Mouse (Mus musculus) intestine, postnatal 0 days (tissue): ENCODE measurements around the gene Nup214. TPM values are rescaled to one million over a fixed set of nuclear protein-coding genes. Genes with fewer than 3 reads are reported as not detected.

ENCODE experiments used
- ATAC-seq: fragments of 200-750 bp; cut with Nextera tagmentation; 2 replicates; pipeline ENCODE4 v1.8.0; 2017; ENCODE audit warnings: mild to moderate bottlenecking, moderate TSS enrichment, moderate library complexity
- H3K27ac ChIP-seq: fragments of 300-500 bp; sonication (generic); 2 replicates; pipeline ENCODE4 v1.5.1; 2014; ENCODE audit warnings: mild to moderate bottlenecking, low read depth, low read length, moderate library complexity
- H3K27me3 ChIP-seq: fragments of 300-500 bp; sonication (generic); replicated peaks from 2 replicates; pipeline ENCODE4 v1.6.1; 2014; ENCODE audit warnings: low read length, mixed read lengths; ENCODE audit not compliant: control insufficient read depth, insufficient read depth
- H3K36me3 ChIP-seq: fragments of 300-500 bp; sonication (generic); 2 replicates; pipeline ENCODE4 v1.6.1; 2014; ENCODE audit warnings: mild to moderate bottlenecking, moderate library complexity; ENCODE audit not compliant: control insufficient read depth, insufficient read depth
- H3K4me1 ChIP-seq: fragments of 300-500 bp; sonication (generic); replicated peaks from 2 replicates; pipeline ENCODE4 v1.6.1; 2014; ENCODE audit warnings: antibody characterized with exemption, low read length, mixed read lengths; ENCODE audit not compliant: control insufficient read depth, insufficient read depth
- H3K4me2 ChIP-seq: fragments of 300-500 bp; sonication (generic); replicated peaks from 2 replicates; pipeline ENCODE4 v1.6.1; 2014; ENCODE audit warnings: low read depth, mild to moderate bottlenecking, moderate library complexity
- H3K4me3 ChIP-seq: fragments of 300-500 bp; sonication (generic); 2 replicates; pipeline ENCODE4 v1.5.1; 2014; ENCODE audit warnings: low read depth, low read length
- H3K9ac ChIP-seq: fragments of 300-500 bp; sonication (generic); 2 replicates; pipeline ENCODE4 v1.6.1; 2014; ENCODE audit warnings: mild to moderate bottlenecking, low read depth, low read length
- H3K9me3 ChIP-seq: fragments of 300-500 bp; sonication (generic); 2 replicates; pipeline ENCODE4 v1.6.1; 2016; ENCODE audit warnings: mixed run types; ENCODE audit not compliant: control insufficient read depth
- CTCF ChIP-seq: sonication (generic); IDR thresholded peaks from 2 replicates; pipeline ENCODE4 v1.5.1; 2016; ENCODE audit warnings: low read depth, mild to moderate bottlenecking, control low read depth, antibody characterized with exemption, moderate library complexity
- WGBS: fragments of 180-500 bp; shearing (Covaris S2); extraction: QIAGEN DNeasy Blood & Tissue Kit; methylation state at CpG from one replicate; pipeline ENCODE4 v1.1.7; 2014; 5-methylcytosine and 5-hydroxymethylcytosine counted together
- microRNA-seq: library from miRNA; unstranded; fragments of <30 nt; microRNA quantifications from one replicate; pipeline ENCODE4, GENCODE M21; 2016
- polyA plus RNA-seq: library from polyadenylated mRNA; unstranded; fragments of >200 nt; fragmentation: Nextera tagmentation; extraction: Ambion mirVana; gene quantifications from 2 replicates; pipeline ENCODE4 v1.2.1, GENCODE M21; 2015

Gene Nup214
- polyA plus RNA-seq, 1 experiment from 2014 or later = 31.3 TPM

- Histone ChIP-seq H3K36me3 (no peaks in the 10 kb centered on the region; the same call in 1 of the 2 replicates), H3K9me3 (no peaks in the 10 kb centered on the region), H3K27me3 (no peaks in the 10 kb centered on the region), H3K27ac (no peak overlapping the region), H3K4me1 (no peaks in the 10 kb centered on the region), H3K4me3 (no peak overlapping the region), H3K9ac (no peak overlapping the region), H3K4me2 (no peak overlapping the region)
- WGBS = 44% methylated on average over 5 of the region's 5 CpGs
- no peak for TF ChIP-seq CTCF
- ATAC-seq = no peak
These were observed 128.7 kb downstream of the Nup214 start for GRCm38 (mm10) chr2:32102944-32103343.

GRCm38 (mm10) chr2:32103557-32103956 is 129.3 kb downstream of the Nup214 start:
- TF ChIP-seq CTCF = no peak
- ATAC-seq = no peak
- WGBS = 71% methylated on average over 7 of the region's 7 CpGs
- H3K9me3 ChIP-seq = no peaks in the 10 kb centered on the region
- H3K27me3 ChIP-seq = no peaks in the 10 kb centered on the region
- H3K4me1 ChIP-seq = no peaks in the 10 kb centered on the region
- no peak overlapping the region for H3K4me3 ChIP-seq
- no peak overlapping the region for H3K27ac ChIP-seq
- no peak overlapping the region for H3K4me2 ChIP-seq
- H3K36me3 ChIP-seq = no peaks in the 10 kb centered on the region; the same call in 1 of the 2 replicates
- no peak overlapping the region for H3K9ac ChIP-seq

Small RNA genes lying within 50 kb of the gene (microRNA-seq; reads per million reads assigned to microRNA genes)
- gene Mir7674 = 1.1 reads per million

Other genes starting within 250 kb of the Nup214 start
- 0.12 and 0.18 TPM in 2 replicates for gene Qrfp, start 163.9 kb upstream of the Nup214 start, polyA plus RNA-seq
- gene Fibcd1, start 128.4 kb upstream of the Nup214 start, polyA plus RNA-seq = 2.0 and 2.3 TPM in 2 replicates
- 0.44 and 0.48 TPM in 2 replicates for gene Lamc3, start 87.1 kb upstream of the Nup214 start, polyA plus RNA-seq
- 8.1 and 8.2 TPM in 2 replicates for gene Aif1l, start 24.3 kb upstream of the Nup214 start, polyA plus RNA-seq
- 6.1 and 6.2 TPM in 2 replicates for gene Fam78a, start 110.4 kb downstream of the Nup214 start, polyA plus RNA-seq
- gene Plpp7, start 121.1 kb downstream of the Nup214 start, polyA plus RNA-seq = 3.1 and 3.8 TPM in 2 replicates
- 17.7 and 18.9 TPM in 2 replicates for gene Prrc2b, start 176.6 kb downstream of the Nup214 start, polyA plus RNA-seq